Mouse (Mus musculus): ENCODE measurements around the gene Ppp5c.

GRCm38 (mm10) chr7:17004716-17005115 lies 23.0 kb downstream of the Ppp5c start:
- TF ChIP-seq CTCF (IDR thresholded peaks at IDR 0.05; ENCODE audit: control insufficient read depth, insufficient read depth, insufficient replicate concordance, low read depth, low read length) = no peak
- no peak for TF ChIP-seq POLR2A (IDR thresholded peaks at IDR 0.05; ENCODE audit: control insufficient read depth, low read depth, low read length)

Data from testis, adult 2 months (tissue).